Mouse (Mus musculus): Measurements from ENCODE around the gene Sema4a. TPM values are rescaled to one million over a fixed set of nuclear protein-coding genes. Genes with fewer than 3 reads are reported as not detected.

The Sema4a gene
- polyA plus RNA-seq, 1 experiment from 2014 or later = 10.0 TPM

- Histone ChIP-seq H3K9ac (ENCODE audit: low read depth, low read length) (no peak overlapping the region), H3K27me3 (ENCODE audit: control insufficient read depth, insufficient read depth, low read length) (no peaks in the 10 kb centered on the region), H3K27ac (ENCODE audit: low read depth, low read length) (no peak overlapping the region), H3K4me2 (replicated peaks; ENCODE audit: low read depth, low read length) (no peak overlapping the region), H3K9me3 (ENCODE audit: control insufficient read depth, low read length) (no peaks in the 10 kb centered on the region), H3K4me1 (ENCODE audit: control insufficient read depth, insufficient read depth, low read length) (0 out of 2 replicates have a peak, but pooled peaks cover 2% of the 10 kb centered on the region), H3K36me3 (ENCODE audit: control insufficient read depth, insufficient read depth, low read length) (no peaks in the 10 kb centered on the region), H3K4me3 (ENCODE audit: low read length) (no peak overlapping the region)
- WGBS = 92% methylated on average over 2 of the region's 2 CpGs
- ATAC-seq (ENCODE audit: low FRiP score, low TSS enrichment) = no peak
Observed at GRCm38 (mm10) chr3:88469466-88469865, 8.5 kb upstream of the Sema4a start.

- no peaks in the 10 kb centered on the region for H3K9me3 ChIP-seq (ENCODE audit: control insufficient read depth, low read length)
- H3K36me3 ChIP-seq (ENCODE audit: control insufficient read depth, insufficient read depth, low read length) = no peaks in the 10 kb centered on the region
- 0 out of 2 replicates have a peak, but pooled peaks cover 2% of the 10 kb centered on the region for H3K4me1 ChIP-seq (ENCODE audit: control insufficient read depth, insufficient read depth, low read length)
- no peak overlapping the region for H3K27ac ChIP-seq (ENCODE audit: low read depth, low read length)
- H3K4me3 ChIP-seq (ENCODE audit: low read length) = no peak overlapping the region
- H3K4me2 ChIP-seq (replicated peaks; ENCODE audit: low read depth, low read length) = no peak overlapping the region
- ATAC-seq (ENCODE audit: low FRiP score, low TSS enrichment) = peak; percentile 87
- no peak overlapping the region for H3K9ac ChIP-seq (ENCODE audit: low read depth, low read length)
- WGBS = 29% methylated on average over 16 of the region's 16 CpGs
- no peaks in the 10 kb centered on the region for H3K27me3 ChIP-seq (ENCODE audit: control insufficient read depth, insufficient read depth, low read length)
Observed at GRCm38 (mm10) chr3:88467116-88467824, 6.3 kb upstream of the Sema4a start.

GRCm38 (mm10) chr3:88465127-88465526 lies 4.1 kb upstream of the Sema4a start:
- H3K9ac ChIP-seq (ENCODE audit: low read depth, low read length) = no peak overlapping the region
- ATAC-seq (ENCODE audit: low FRiP score, low TSS enrichment) = no peak
- H3K4me3 ChIP-seq (ENCODE audit: low read length) = no peak overlapping the region
- 0 out of 2 replicates have a peak, but pooled peaks cover 2% of the 10 kb centered on the region for H3K4me1 ChIP-seq (ENCODE audit: control insufficient read depth, insufficient read depth, low read length)
- H3K36me3 ChIP-seq (ENCODE audit: control insufficient read depth, insufficient read depth, low read length) = no peaks in the 10 kb centered on the region
- 94% methylated on average over 2 of the region's 2 CpGs for WGBS
- no peaks in the 10 kb centered on the region for H3K27me3 ChIP-seq (ENCODE audit: control insufficient read depth, insufficient read depth, low read length)
- no peaks in the 10 kb centered on the region for H3K9me3 ChIP-seq (ENCODE audit: control insufficient read depth, low read length)
- no peak overlapping the region for H3K4me2 ChIP-seq (replicated peaks; ENCODE audit: low read depth, low read length)
- H3K27ac ChIP-seq (ENCODE audit: low read depth, low read length) = no peak overlapping the region

GRCm38 (mm10) chr3:88464425-88464824 lies 3.4 kb upstream of the Sema4a start:
- ATAC-seq (ENCODE audit: low FRiP score, low TSS enrichment) = no peak
- WGBS = 54% methylated on average over 3 of the region's 3 CpGs

GRCm38 (mm10) chr3:88460029-88460428 lies 953 bp downstream of the Sema4a start:
- peaks cover 7% of the 10 kb centered on the region for H3K4me1 ChIP-seq (ENCODE audit: control insufficient read depth, insufficient read depth, low read length)
- H3K36me3 ChIP-seq (ENCODE audit: control insufficient read depth, insufficient read depth, low read length) = no peaks in the 10 kb centered on the region
- H3K9me3 ChIP-seq (ENCODE audit: control insufficient read depth, low read length) = no peaks in the 10 kb centered on the region
- no peak overlapping the region for H3K4me2 ChIP-seq (replicated peaks; ENCODE audit: low read depth, low read length)
- no peaks in the 10 kb centered on the region for H3K27me3 ChIP-seq (ENCODE audit: control insufficient read depth, insufficient read depth, low read length)
- no peak overlapping the region for H3K9ac ChIP-seq (ENCODE audit: low read depth, low read length)
- 78% methylated on average over 5 of the region's 5 CpGs for WGBS
- no peak overlapping the region for H3K4me3 ChIP-seq (ENCODE audit: low read length)
- no peak for ATAC-seq (ENCODE audit: low FRiP score, low TSS enrichment)
- no peak overlapping the region for H3K27ac ChIP-seq (ENCODE audit: low read depth, low read length)

More at GRCm38 (mm10) chr3:88464425-88464824, 3.4 kb upstream of the Sema4a start:
- Histone ChIP-seq H3K27me3 (ENCODE audit: control insufficient read depth, insufficient read depth, low read length) (no peaks in the 10 kb centered on the region), H3K27ac (ENCODE audit: low read depth, low read length) (no peak overlapping the region), H3K9ac (ENCODE audit: low read depth, low read length) (no peak overlapping the region), H3K9me3 (ENCODE audit: control insufficient read depth, low read length) (no peaks in the 10 kb centered on the region), H3K36me3 (ENCODE audit: control insufficient read depth, insufficient read depth, low read length) (no peaks in the 10 kb centered on the region), H3K4me1 (ENCODE audit: control insufficient read depth, insufficient read depth, low read length) (0 out of 2 replicates have a peak, but pooled peaks cover 2% of the 10 kb centered on the region), H3K4me3 (ENCODE audit: low read length) (no peak overlapping the region), H3K4me2 (replicated peaks; ENCODE audit: low read depth, low read length) (no peak overlapping the region)

GRCm38 (mm10) chr3:88458778-88459219 lies 2.2 kb downstream of the Sema4a start:
- peak; percentile 43; the same call in 1 of the 2 replicates for ATAC-seq (ENCODE audit: low FRiP score, low TSS enrichment)
- Histone ChIP-seq H3K36me3 (ENCODE audit: control insufficient read depth, insufficient read depth, low read length) (no peaks in the 10 kb centered on the region), H3K4me1 (ENCODE audit: control insufficient read depth, insufficient read depth, low read length) (peaks cover 7% of the 10 kb centered on the region), H3K9me3 (ENCODE audit: control insufficient read depth, low read length) (no peaks in the 10 kb centered on the region), H3K4me2 (replicated peaks; ENCODE audit: low read depth, low read length) (peak overlapping the region; percentile 22; the same call in 1 of the 2 replicates), H3K4me3 (ENCODE audit: low read length) (no peak overlapping the region), H3K27ac (ENCODE audit: low read depth, low read length) (no peak overlapping the region), H3K27me3 (ENCODE audit: control insufficient read depth, insufficient read depth, low read length) (no peaks in the 10 kb centered on the region), H3K9ac (ENCODE audit: low read depth, low read length) (no peak overlapping the region)
- 1% methylated on average over 14 of the region's 14 CpGs for WGBS

- WGBS = 66% methylated on average over 7 of the region's 7 CpGs
- Histone ChIP-seq H3K27me3 (ENCODE audit: control insufficient read depth, insufficient read depth, low read length) (no peaks in the 10 kb centered on the region), H3K36me3 (ENCODE audit: control insufficient read depth, insufficient read depth, low read length) (no peaks in the 10 kb centered on the region), H3K4me2 (replicated peaks; ENCODE audit: low read depth, low read length) (no peak overlapping the region), H3K4me3 (ENCODE audit: low read length) (no peak overlapping the region), H3K27ac (ENCODE audit: low read depth, low read length) (no peak overlapping the region), H3K9me3 (ENCODE audit: control insufficient read depth, low read length) (no peaks in the 10 kb centered on the region), H3K9ac (ENCODE audit: low read depth, low read length) (no peak overlapping the region), H3K4me1 (ENCODE audit: control insufficient read depth, insufficient read depth, low read length) (peaks cover 7% of the 10 kb centered on the region)
- ATAC-seq (ENCODE audit: low FRiP score, low TSS enrichment) = no peak
Observed at GRCm38 (mm10) chr3:88456746-88457532, 4.0 kb downstream of the Sema4a start.

- Histone ChIP-seq H3K27ac (ENCODE audit: low read depth, low read length) (no peak overlapping the region), H3K9ac (ENCODE audit: low read depth, low read length) (no peak overlapping the region), H3K4me2 (replicated peaks; ENCODE audit: low read depth, low read length) (no peak overlapping the region), H3K4me1 (ENCODE audit: control insufficient read depth, insufficient read depth, low read length) (peaks cover 7% of the 10 kb centered on the region), H3K9me3 (ENCODE audit: control insufficient read depth, low read length) (no peaks in the 10 kb centered on the region), H3K36me3 (ENCODE audit: control insufficient read depth, insufficient read depth, low read length) (no peaks in the 10 kb centered on the region), H3K4me3 (ENCODE audit: low read length) (no peak overlapping the region), H3K27me3 (ENCODE audit: control insufficient read depth, insufficient read depth, low read length) (no peaks in the 10 kb centered on the region)
- 68% methylated on average over 8 of the region's 8 CpGs for WGBS
- ATAC-seq (ENCODE audit: low FRiP score, low TSS enrichment) = no peak
Observed at GRCm38 (mm10) chr3:88456313-88456712, 4.7 kb downstream of the Sema4a start.
